Mouse (Mus musculus) G1E (cell line): ENCODE results near the gene Cops3.

ENCODE experiments used
- CTCF ChIP-seq: IDR thresholded peaks from 2 replicates; pipeline ENCODE4 v1.5.1; 2012; ENCODE audit warnings: low read depth, low read length, inconsistent platforms, mixed read lengths
- GATA1 ChIP-seq: IDR thresholded peaks from 2 replicates; pipeline ENCODE4 v1.6.1; 2012; ENCODE audit warnings: borderline replicate concordance, low read length, inconsistent platforms, mixed read lengths
- GATA2 ChIP-seq: IDR thresholded peaks from 2 replicates; pipeline ENCODE4 v1.6.1; 2012; ENCODE audit warnings: low read depth, low read length, inconsistent platforms, borderline replicate concordance
- TAL1 ChIP-seq: conservative IDR thresholded peaks from 2 replicates; pipeline ENCODE4 v1.6.1; 2012; ENCODE audit warnings: low read depth, low read length, inconsistent platforms, mixed read lengths

GRCm38 (mm10) chr11:59815482-59816065 lies 24.1 kb downstream of the Cops3 start:
- TF ChIP-seq CTCF: no peak
- no peak for TF ChIP-seq GATA2
- TF ChIP-seq GATA1: no peak
- TF ChIP-seq TAL1: no peak
